Mouse (Mus musculus): Measurements from ENCODE around the gene Igfbp1. TPM values are rescaled to one million over a fixed set of nuclear protein-coding genes. Genes with fewer than 3 reads are reported as not detected.

Gene Igfbp1
- polyA plus RNA-seq, 1 experiment from 2014 or later, result 0.10 TPM

- Histone ChIP-seq H3K4me2 (ENCODE audit: low read length) (no peak overlapping the region), H3K36me3 (ENCODE audit: control insufficient read depth, insufficient read depth, low read length) (no peaks in the 10 kb centered on the region), H3K9ac (ENCODE audit: low read depth, low read length) (no peak overlapping the region), H3K27me3 (replicated peaks; ENCODE audit: control insufficient read depth, insufficient read depth, low read length) (no peaks in the 10 kb centered on the region), H3K4me3 (ENCODE audit: low read length) (no peak overlapping the region), H3K4me1 (ENCODE audit: control insufficient read depth, insufficient read depth, low read depth, low read length) (no peaks in the 10 kb centered on the region), H3K27ac (ENCODE audit: low read depth, low read length) (no peak overlapping the region), H3K9me3 (ENCODE audit: control insufficient read depth, low read length) (no peaks in the 10 kb centered on the region)
- WGBS, result 37% methylated on average over 3 of the region's 3 CpGs
- ATAC-seq, result no peak; the same call in 1 of the 2 replicates
These were observed 37.5 kb downstream of the Igfbp1 start for GRCm38 (mm10) chr11:7234981-7235609.

DNA sequence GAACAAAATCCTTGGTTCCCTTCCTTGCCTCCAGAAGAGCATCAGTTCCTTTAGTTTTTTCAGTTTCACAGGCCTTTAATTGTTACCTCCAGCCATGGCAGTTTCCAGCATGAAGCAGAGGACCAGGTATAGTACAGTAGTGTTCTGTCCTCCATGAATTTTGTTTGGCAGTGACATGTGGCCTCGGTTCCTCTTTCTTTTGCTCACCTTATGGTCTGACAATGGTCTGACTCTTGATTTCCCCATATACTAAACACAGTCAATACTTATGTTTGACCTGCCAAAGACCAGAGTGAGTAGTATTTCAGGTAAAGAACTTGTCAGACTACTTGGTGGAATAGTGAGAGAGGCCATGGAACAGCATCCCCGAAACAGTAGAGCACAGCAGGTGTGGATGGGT is 39.2 kb downstream of the Igfbp1 start:
- no peaks in the 10 kb centered on the region for H3K9me3 ChIP-seq (ENCODE audit: control insufficient read depth, low read length)
- H3K36me3 ChIP-seq (ENCODE audit: control insufficient read depth, insufficient read depth, low read length), result no peaks in the 10 kb centered on the region
- no peak overlapping the region for H3K9ac ChIP-seq (ENCODE audit: low read depth, low read length)
- 97% methylated on average over 2 of the region's 2 CpGs for WGBS
- no peak for ATAC-seq
- no peak overlapping the region for H3K27ac ChIP-seq (ENCODE audit: low read depth, low read length)
- H3K27me3 ChIP-seq (replicated peaks; ENCODE audit: control insufficient read depth, insufficient read depth, low read length), result no peaks in the 10 kb centered on the region
- no peaks in the 10 kb centered on the region for H3K4me1 ChIP-seq (ENCODE audit: control insufficient read depth, insufficient read depth, low read depth, low read length)
- H3K4me3 ChIP-seq (ENCODE audit: low read length), result no peak overlapping the region
- no peak overlapping the region for H3K4me2 ChIP-seq (ENCODE audit: low read length)

DNA sequence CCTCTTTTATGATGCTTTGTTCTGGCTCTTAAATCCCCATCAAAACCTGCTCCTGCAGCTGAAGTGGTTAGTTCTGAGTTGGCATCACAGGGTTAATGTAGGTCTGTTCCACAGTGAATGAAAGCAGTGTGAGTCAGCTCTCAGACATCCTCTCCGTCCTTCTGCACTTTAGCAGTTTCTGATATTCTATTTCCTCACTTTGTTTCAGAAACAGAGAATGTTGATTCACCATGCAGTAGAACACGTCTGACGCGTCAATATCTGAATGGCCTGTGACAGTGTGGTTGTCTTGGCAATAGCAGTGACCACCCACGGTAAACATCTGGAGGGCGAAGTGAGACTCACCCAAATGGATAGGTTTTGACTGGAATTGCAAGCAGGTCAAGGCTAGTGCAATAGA is 40.1 kb downstream of the Igfbp1 start:
- Histone ChIP-seq H3K9ac (ENCODE audit: low read depth, low read length) (no peak overlapping the region), H3K4me2 (ENCODE audit: low read length) (no peak overlapping the region), H3K27me3 (replicated peaks; ENCODE audit: control insufficient read depth, insufficient read depth, low read length) (no peaks in the 10 kb centered on the region), H3K4me1 (ENCODE audit: control insufficient read depth, insufficient read depth, low read depth, low read length) (no peaks in the 10 kb centered on the region), H3K4me3 (ENCODE audit: low read length) (no peak overlapping the region), H3K9me3 (ENCODE audit: control insufficient read depth, low read length) (no peaks in the 10 kb centered on the region), H3K36me3 (ENCODE audit: control insufficient read depth, insufficient read depth, low read length) (no peaks in the 10 kb centered on the region), H3K27ac (ENCODE audit: low read depth, low read length) (no peak overlapping the region)
- 68% methylated on average over 6 of the region's 6 CpGs for WGBS
- ATAC-seq, result no peak

DNA sequence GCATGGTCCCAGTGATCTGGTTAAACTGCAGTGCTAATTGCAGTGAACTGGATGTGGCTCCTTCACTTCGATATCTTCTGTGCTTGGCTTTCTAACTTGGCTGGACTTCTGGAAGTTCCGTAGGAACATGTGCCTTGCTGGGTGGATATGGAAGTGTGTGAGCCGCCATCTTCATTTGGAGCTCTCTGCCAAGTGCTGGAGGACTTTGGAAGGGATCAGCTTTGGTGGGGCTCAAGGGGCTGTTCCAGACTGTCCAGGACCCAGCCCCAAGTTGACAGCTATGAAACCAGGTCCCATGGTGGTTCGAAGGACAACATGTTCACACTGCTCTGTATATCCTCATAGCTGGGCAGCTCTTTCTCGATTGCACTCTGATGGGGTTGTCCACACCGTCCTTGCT is 41.0 kb downstream of the Igfbp1 start:
- no peak for ATAC-seq
- no peaks in the 10 kb centered on the region for H3K36me3 ChIP-seq (ENCODE audit: control insufficient read depth, insufficient read depth, low read length)
- H3K9me3 ChIP-seq (ENCODE audit: control insufficient read depth, low read length), result no peaks in the 10 kb centered on the region
- no peak overlapping the region for H3K27ac ChIP-seq (ENCODE audit: low read depth, low read length)
- no peaks in the 10 kb centered on the region for H3K4me1 ChIP-seq (ENCODE audit: control insufficient read depth, insufficient read depth, low read depth, low read length)
- WGBS, result 88% methylated on average over 6 of the region's 6 CpGs
- no peak overlapping the region for H3K4me2 ChIP-seq (ENCODE audit: low read length)
- H3K4me3 ChIP-seq (ENCODE audit: low read length), result no peak overlapping the region
- no peak overlapping the region for H3K9ac ChIP-seq (ENCODE audit: low read depth, low read length)
- no peaks in the 10 kb centered on the region for H3K27me3 ChIP-seq (replicated peaks; ENCODE audit: control insufficient read depth, insufficient read depth, low read length)

- 56% methylated on average over 4 of the region's 4 CpGs for WGBS
- no peak for ATAC-seq
- no peaks in the 10 kb centered on the region for H3K4me1 ChIP-seq (ENCODE audit: control insufficient read depth, insufficient read depth, low read depth, low read length)
These were observed 41.6 kb downstream of the Igfbp1 start for GRCm38 (mm10) chr11:7239041-7239740.

DNA sequence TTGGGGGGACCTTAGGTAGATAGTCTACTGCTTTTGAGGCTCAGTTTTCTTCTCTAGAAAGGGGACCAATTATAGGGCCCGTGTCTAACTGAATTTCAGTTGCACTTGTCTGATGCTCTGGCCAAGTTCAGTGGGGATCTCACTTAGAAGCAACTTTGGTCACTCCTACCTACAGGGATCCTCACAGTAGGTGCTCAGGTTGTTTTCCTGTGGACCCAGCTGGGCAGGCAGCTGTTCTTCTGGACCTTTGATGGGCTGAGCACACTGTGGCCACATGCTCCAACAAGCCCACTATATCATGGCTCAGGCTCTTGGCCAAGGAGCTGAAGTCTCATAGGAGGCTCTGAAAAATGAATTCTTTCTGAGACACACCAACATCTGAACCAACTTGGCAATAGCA is 47.2 kb downstream of the Igfbp1 start:
- ATAC-seq, result no peak
- Histone ChIP-seq H3K9me3 (ENCODE audit: control insufficient read depth, low read length) (no peaks in the 10 kb centered on the region), H3K9ac (ENCODE audit: low read depth, low read length) (no peak overlapping the region), H3K4me3 (ENCODE audit: low read length) (no peak overlapping the region), H3K4me1 (ENCODE audit: control insufficient read depth, insufficient read depth, low read depth, low read length) (no peaks in the 10 kb centered on the region), H3K27ac (ENCODE audit: low read depth, low read length) (no peak overlapping the region), H3K27me3 (replicated peaks; ENCODE audit: control insufficient read depth, insufficient read depth, low read length) (no peaks in the 10 kb centered on the region), H3K4me2 (ENCODE audit: low read length) (no peak overlapping the region), H3K36me3 (ENCODE audit: control insufficient read depth, insufficient read depth, low read length) (no peaks in the 10 kb centered on the region)
- WGBS, result 84% methylated on average over 1 of the region's 1 CpGs

More at GRCm38 (mm10) chr11:7239041-7239740, 41.6 kb downstream of the Igfbp1 start:
- H3K36me3 ChIP-seq (ENCODE audit: control insufficient read depth, insufficient read depth, low read length), result no peaks in the 10 kb centered on the region
- no peak overlapping the region for H3K9ac ChIP-seq (ENCODE audit: low read depth, low read length)
- H3K27me3 ChIP-seq (replicated peaks; ENCODE audit: control insufficient read depth, insufficient read depth, low read length), result no peaks in the 10 kb centered on the region
- H3K9me3 ChIP-seq (ENCODE audit: control insufficient read depth, low read length), result no peaks in the 10 kb centered on the region
- no peak overlapping the region for H3K27ac ChIP-seq (ENCODE audit: low read depth, low read length)
- no peak overlapping the region for H3K4me3 ChIP-seq (ENCODE audit: low read length)
- no peak overlapping the region for H3K4me2 ChIP-seq (ENCODE audit: low read length)

- no peak for ATAC-seq
- no peak overlapping the region for H3K4me3 ChIP-seq (ENCODE audit: low read length)
- no peaks in the 10 kb centered on the region for H3K4me1 ChIP-seq (ENCODE audit: control insufficient read depth, insufficient read depth, low read depth, low read length)
- H3K9ac ChIP-seq (ENCODE audit: low read depth, low read length), result no peak overlapping the region
- no peak overlapping the region for H3K27ac ChIP-seq (ENCODE audit: low read depth, low read length)
- H3K9me3 ChIP-seq (ENCODE audit: control insufficient read depth, low read length), result no peaks in the 10 kb centered on the region
- no peaks in the 10 kb centered on the region for H3K36me3 ChIP-seq (ENCODE audit: control insufficient read depth, insufficient read depth, low read length)
- no peaks in the 10 kb centered on the region for H3K27me3 ChIP-seq (replicated peaks; ENCODE audit: control insufficient read depth, insufficient read depth, low read length)
- H3K4me2 ChIP-seq (ENCODE audit: low read length), result no peak overlapping the region
- 89% methylated on average over 2 of the region's 2 CpGs for WGBS
These were observed 52.8 kb downstream of the Igfbp1 start for GRCm38 (mm10) chr11:7250415-7250814.

- Histone ChIP-seq H3K4me1 (ENCODE audit: control insufficient read depth, insufficient read depth, low read depth, low read length) (no peaks in the 10 kb centered on the region), H3K27me3 (replicated peaks; ENCODE audit: control insufficient read depth, insufficient read depth, low read length) (no peaks in the 10 kb centered on the region), H3K4me2 (ENCODE audit: low read length) (no peak overlapping the region), H3K9ac (ENCODE audit: low read depth, low read length) (no peak overlapping the region), H3K9me3 (ENCODE audit: control insufficient read depth, low read length) (no peaks in the 10 kb centered on the region), H3K4me3 (ENCODE audit: low read length) (no peak overlapping the region), H3K27ac (ENCODE audit: low read depth, low read length) (no peak overlapping the region), H3K36me3 (ENCODE audit: control insufficient read depth, insufficient read depth, low read length) (no peaks in the 10 kb centered on the region)
- WGBS, result 96% methylated on average over 5 of the region's 5 CpGs
- ATAC-seq, result no peak
These were observed 53.3 kb downstream of the Igfbp1 start for GRCm38 (mm10) chr11:7250870-7251269.

Measured in hindbrain, embryonic 16.5 days (tissue).